Mouse (Mus musculus) c-Kit-positive CD71-positive TER-119-negative erythroid progenitor cells, embryonic 14.5 days (primary cell): ENCODE results near the gene Tab2.
"Not testable (repeated sequence)": the region's sequence is repeated elsewhere in the genome, so short reads cannot be mapped to it uniquely, and the experiment has no call there.

ENCODE experiments used
- DNase-seq: peaks from one replicate; pipeline ENCODE4 v3.0.0-alpha.2; 2013; ENCODE audit warnings: low read depth

Gene Tab2

GRCm38 (mm10) chr10:7888256-7888868 is 67.7 kb downstream of the Tab2 start:
- no peak for DNase-seq

- peak; percentile 55 for DNase-seq
These were observed 72.5 kb downstream of the Tab2 start for GRCm38 (mm10) chr10:7883524-7883923.

GRCm38 (mm10) chr10:7881971-7882370 is 74.1 kb downstream of the Tab2 start:
- no peak for DNase-seq

GRCm38 (mm10) chr10:7880283-7880682 is 75.7 kb downstream of the Tab2 start:
- DNase-seq = not testable (repeated sequence)

GRCm38 (mm10) chr10:7874194-7874593 is 81.8 kb downstream of the Tab2 start:
- DNase-seq = no peak

- no peak for DNase-seq
These were observed 84.5 kb downstream of the Tab2 start for GRCm38 (mm10) chr10:7871381-7872020.

GRCm38 (mm10) chr10:7870571-7871315 is 85.3 kb downstream of the Tab2 start:
- peak; percentile 17 for DNase-seq

GRCm38 (mm10) chr10:7869746-7870145 is 86.3 kb downstream of the Tab2 start:
- DNase-seq = no peak

GRCm38 (mm10) chr10:7867666-7868030 is 88.4 kb downstream of the Tab2 start:
- DNase-seq = no peak

- DNase-seq = no peak
These were observed 89.0 kb downstream of the Tab2 start for GRCm38 (mm10) chr10:7866762-7867665.

- DNase-seq = no peak
These were observed 91.2 kb downstream of the Tab2 start for GRCm38 (mm10) chr10:7864806-7865205.

GRCm38 (mm10) chr10:7864184-7864583 is 91.8 kb downstream of the Tab2 start:
- DNase-seq = no peak

- DNase-seq = no peak
These were observed 92.6 kb downstream of the Tab2 start for GRCm38 (mm10) chr10:7863411-7863810.

- no peak for DNase-seq
These were observed 93.9 kb downstream of the Tab2 start for GRCm38 (mm10) chr10:7861937-7862657.

GRCm38 (mm10) chr10:7861259-7861936 is 94.6 kb downstream of the Tab2 start:
- DNase-seq = no peak

- no peak for DNase-seq
These were observed 95.5 kb downstream of the Tab2 start for GRCm38 (mm10) chr10:7860494-7860893.
